Mouse (Mus musculus): ENCODE measurements around the gene Pip4k2c. TPM values are rescaled to one million over a fixed set of nuclear protein-coding genes. Genes with fewer than 3 reads are reported as not detected.

The Pip4k2c gene
- polyA plus RNA-seq (2011; ENCODE audit: insufficient read depth, insufficient read length, low read depth, missing spikeins) = 36.7 and 39.2 TPM in 2 replicates

- peaks cover 6% of the 10 kb centered on the region for H3K4me1 ChIP-seq (ENCODE audit: control insufficient read depth, insufficient read depth, low read length)
- peak within 1 kb of the TSS; percentile 82 for H3K9ac ChIP-seq (ENCODE audit: low read depth, poor library complexity, severe bottlenecking)
- H3K4me3 ChIP-seq (ENCODE audit: low read depth, low read length) = peak within 1 kb of the TSS; percentile 85
- peak; percentile 90 for TF ChIP-seq POLR2A (IDR thresholded peaks at IDR 0.05; ENCODE audit: insufficient read depth, low read length)
- no peak for TF ChIP-seq CTCF (IDR thresholded peaks at IDR 0.05; ENCODE audit: low read depth, low read length)
- no peaks in the 10 kb centered on the region for H3K27me3 ChIP-seq (ENCODE audit: control insufficient read depth, insufficient read depth, low read length, poor library complexity, severe bottlenecking)
- peaks cover 8% of the 10 kb centered on the region; the same call in 1 of the 2 replicates for H3K36me3 ChIP-seq (ENCODE audit: control insufficient read depth, insufficient read depth, low read length, poor library complexity, severe bottlenecking)
- peak within 1 kb of the TSS; percentile 79 for H3K27ac ChIP-seq (ENCODE audit: insufficient read depth, low read length)
- no peaks in the 10 kb centered on the region for H3K9me3 ChIP-seq (replicated peaks; ENCODE audit: control insufficient read depth, insufficient read depth, low read length, poor library complexity, severe bottlenecking)
These were observed at the start of gene Pip4k2c for GRCm38 (mm10) chr10:127211414-127211854. Gene Pip4k2c, minus strand, starts transcription at chr10:127211585.

- Histone ChIP-seq H3K4me3 (ENCODE audit: low read depth, low read length) (no peak overlapping the region), H3K27ac (ENCODE audit: insufficient read depth, low read length) (no peak overlapping the region), H3K27me3 (ENCODE audit: control insufficient read depth, insufficient read depth, low read length, poor library complexity, severe bottlenecking) (no peaks in the 10 kb centered on the region), H3K9ac (ENCODE audit: low read depth, poor library complexity, severe bottlenecking) (no peak overlapping the region), H3K9me3 (replicated peaks; ENCODE audit: control insufficient read depth, insufficient read depth, low read length, poor library complexity, severe bottlenecking) (no peaks in the 10 kb centered on the region), H3K36me3 (ENCODE audit: control insufficient read depth, insufficient read depth, low read length, poor library complexity, severe bottlenecking) (no peaks in the 10 kb centered on the region), H3K4me1 (ENCODE audit: control insufficient read depth, insufficient read depth, low read length) (peaks cover 4% of the 10 kb centered on the region)
- TF ChIP-seq POLR2A (IDR thresholded peaks at IDR 0.05; ENCODE audit: insufficient read depth, low read length) = no peak
These were observed 47.1 kb upstream of the Pip4k2c start for GRCm38 (mm10) chr10:127258489-127258888.

GRCm38 (mm10) chr10:127257790-127258189, 46.4 kb upstream of the Pip4k2c start:
- no peak overlapping the region for H3K27ac ChIP-seq (ENCODE audit: insufficient read depth, low read length)
- no peaks in the 10 kb centered on the region for H3K9me3 ChIP-seq (replicated peaks; ENCODE audit: control insufficient read depth, insufficient read depth, low read length, poor library complexity, severe bottlenecking)
- H3K9ac ChIP-seq (ENCODE audit: low read depth, poor library complexity, severe bottlenecking) = no peak overlapping the region
- no peak overlapping the region for H3K4me3 ChIP-seq (ENCODE audit: low read depth, low read length)
- peaks cover 4% of the 10 kb centered on the region for H3K4me1 ChIP-seq (ENCODE audit: control insufficient read depth, insufficient read depth, low read length)
- TF ChIP-seq EP300 (IDR thresholded peaks at IDR 0.05; ENCODE audit: insufficient read depth, low read depth, low read length) (no peak), CTCF (IDR thresholded peaks at IDR 0.05; ENCODE audit: low read depth, low read length) (no peak), POLR2A (IDR thresholded peaks at IDR 0.05; ENCODE audit: insufficient read depth, low read length) (no peak)
- no peaks in the 10 kb centered on the region for H3K27me3 ChIP-seq (ENCODE audit: control insufficient read depth, insufficient read depth, low read length, poor library complexity, severe bottlenecking)
- H3K36me3 ChIP-seq (ENCODE audit: control insufficient read depth, insufficient read depth, low read length, poor library complexity, severe bottlenecking) = no peaks in the 10 kb centered on the region

GRCm38 (mm10) chr10:127255625-127256345, 44.4 kb upstream of the Pip4k2c start:
- Histone ChIP-seq H3K36me3 (ENCODE audit: control insufficient read depth, insufficient read depth, low read length, poor library complexity, severe bottlenecking) (no peaks in the 10 kb centered on the region), H3K4me3 (ENCODE audit: low read depth, low read length) (no peak overlapping the region), H3K9me3 (replicated peaks; ENCODE audit: control insufficient read depth, insufficient read depth, low read length, poor library complexity, severe bottlenecking) (no peaks in the 10 kb centered on the region), H3K27me3 (ENCODE audit: control insufficient read depth, insufficient read depth, low read length, poor library complexity, severe bottlenecking) (no peaks in the 10 kb centered on the region), H3K27ac (ENCODE audit: insufficient read depth, low read length) (no peak overlapping the region), H3K4me1 (ENCODE audit: control insufficient read depth, insufficient read depth, low read length) (peaks cover 4% of the 10 kb centered on the region), H3K9ac (ENCODE audit: low read depth, poor library complexity, severe bottlenecking) (no peak overlapping the region)
- TF ChIP-seq POLR2A (IDR thresholded peaks at IDR 0.05; ENCODE audit: insufficient read depth, low read length) (no peak), EP300 (IDR thresholded peaks at IDR 0.05; ENCODE audit: insufficient read depth, low read depth, low read length) (no peak), CTCF (IDR thresholded peaks at IDR 0.05; ENCODE audit: low read depth, low read length) (no peak)

GRCm38 (mm10) chr10:127250810-127251209, 39.4 kb upstream of the Pip4k2c start:
- H3K4me1 ChIP-seq (ENCODE audit: control insufficient read depth, insufficient read depth, low read length) = peaks cover 4% of the 10 kb centered on the region
- H3K9ac ChIP-seq (ENCODE audit: low read depth, poor library complexity, severe bottlenecking) = no peak overlapping the region
- no peak overlapping the region for H3K27ac ChIP-seq (ENCODE audit: insufficient read depth, low read length)
- no peaks in the 10 kb centered on the region for H3K36me3 ChIP-seq (ENCODE audit: control insufficient read depth, insufficient read depth, low read length, poor library complexity, severe bottlenecking)
- no peak overlapping the region for H3K4me3 ChIP-seq (ENCODE audit: low read depth, low read length)
- no peak for TF ChIP-seq EP300 (IDR thresholded peaks at IDR 0.05; ENCODE audit: insufficient read depth, low read depth, low read length)
- no peak for TF ChIP-seq POLR2A (IDR thresholded peaks at IDR 0.05; ENCODE audit: insufficient read depth, low read length)
- TF ChIP-seq CTCF (IDR thresholded peaks at IDR 0.05; ENCODE audit: low read depth, low read length) = no peak
- no peaks in the 10 kb centered on the region for H3K9me3 ChIP-seq (replicated peaks; ENCODE audit: control insufficient read depth, insufficient read depth, low read length, poor library complexity, severe bottlenecking)
- H3K27me3 ChIP-seq (ENCODE audit: control insufficient read depth, insufficient read depth, low read length, poor library complexity, severe bottlenecking) = no peaks in the 10 kb centered on the region

GRCm38 (mm10) chr10:127238241-127238824, 26.9 kb upstream of the Pip4k2c start:
- TF ChIP-seq CTCF (IDR thresholded peaks at IDR 0.05; ENCODE audit: low read depth, low read length) (no peak), EP300 (IDR thresholded peaks at IDR 0.05; ENCODE audit: insufficient read depth, low read depth, low read length) (no peak), POLR2A (IDR thresholded peaks at IDR 0.05; ENCODE audit: insufficient read depth, low read length) (no peak)
- H3K27ac ChIP-seq (ENCODE audit: insufficient read depth, low read length) = no peak overlapping the region
- no peaks in the 10 kb centered on the region for H3K9me3 ChIP-seq (replicated peaks; ENCODE audit: control insufficient read depth, insufficient read depth, low read length, poor library complexity, severe bottlenecking)
- no peak overlapping the region for H3K9ac ChIP-seq (ENCODE audit: low read depth, poor library complexity, severe bottlenecking)
- H3K4me1 ChIP-seq (ENCODE audit: control insufficient read depth, insufficient read depth, low read length) = peaks cover 5% of the 10 kb centered on the region
- H3K27me3 ChIP-seq (ENCODE audit: control insufficient read depth, insufficient read depth, low read length, poor library complexity, severe bottlenecking) = no peaks in the 10 kb centered on the region
- no peaks in the 10 kb centered on the region for H3K36me3 ChIP-seq (ENCODE audit: control insufficient read depth, insufficient read depth, low read length, poor library complexity, severe bottlenecking)
- peak overlapping the region; percentile 13; the same call in 1 of the 2 replicates for H3K4me3 ChIP-seq (ENCODE audit: low read depth, low read length)
